Mouse (Mus musculus) left cerebral cortex, postnatal 36 days (tissue): ENCODE results near the gene Wwox. TPM values are rescaled to one million over a fixed set of nuclear protein-coding genes. Genes with fewer than 3 reads are reported as not detected.

ENCODE experiments used
- DNase-seq, 2 experiments: peaks; one replicate each; pipeline ENCODE4 v3.0.0; 2021 to 2022; ENCODE audit warnings: low spot score in 2 of 2, mixed read lengths in 1 of 2
- intact Hi-C: fragments of 180-260 bp; cut with DNase I; formaldehyde crosslinking; loops from one replicate; pipeline ENCODE4 v1.15.1; 2025
- total RNA-seq, 2 experiments: library from RNA; stranded (reverse); gene quantifications; 2 replicates each; pipeline ENCODE4 v1.2.3; 2021

Gene Wwox
- total RNA-seq, 2 experiments from 2014 or later, result 13.3 to 16.5 TPM

DNA sequence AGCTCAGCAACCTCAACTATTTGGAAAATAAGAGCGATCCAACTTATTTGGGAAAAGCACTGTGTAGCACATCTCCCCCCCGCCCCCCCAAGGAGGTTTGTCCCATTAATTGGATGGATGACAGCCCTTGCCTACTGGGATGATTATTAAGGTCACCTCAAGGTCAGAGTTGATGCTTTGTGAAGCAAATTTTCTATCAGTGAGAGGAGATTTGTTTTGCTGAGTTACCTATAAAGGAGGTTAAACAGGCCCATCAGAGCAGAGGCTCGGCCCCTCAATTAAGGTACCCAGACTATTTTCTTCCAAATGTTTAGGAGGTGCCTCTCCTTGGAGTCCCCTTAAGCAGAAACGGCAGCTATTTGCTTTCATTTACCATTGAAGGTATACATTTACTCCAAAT lies 247.0 kb downstream of the Wwox start:
- intact Hi-C loops, result no loop called here
- DNase-seq, result no peak

DNA sequence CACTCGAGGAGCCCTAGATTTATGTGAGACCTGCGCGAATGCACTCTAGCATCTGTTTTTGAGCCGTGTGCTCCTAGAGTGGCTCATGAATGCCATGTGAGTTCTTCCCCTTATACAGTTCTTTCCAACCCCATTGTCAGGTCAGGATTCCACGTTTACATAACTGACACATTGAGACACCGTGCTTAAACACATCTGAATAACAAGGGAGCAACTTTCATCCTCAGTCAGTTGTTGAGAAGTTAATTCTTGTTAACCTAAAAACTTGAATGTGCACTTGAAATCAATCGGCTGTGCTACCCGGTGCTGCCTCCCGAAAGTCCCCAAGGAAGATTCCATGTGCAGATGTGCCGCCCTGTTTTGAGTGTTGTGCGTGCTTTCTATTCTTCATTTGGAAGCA lies 249.3 kb downstream of the Wwox start:
- DNase-seq, result no peak
- intact Hi-C loops, result no loop called here

DNA sequence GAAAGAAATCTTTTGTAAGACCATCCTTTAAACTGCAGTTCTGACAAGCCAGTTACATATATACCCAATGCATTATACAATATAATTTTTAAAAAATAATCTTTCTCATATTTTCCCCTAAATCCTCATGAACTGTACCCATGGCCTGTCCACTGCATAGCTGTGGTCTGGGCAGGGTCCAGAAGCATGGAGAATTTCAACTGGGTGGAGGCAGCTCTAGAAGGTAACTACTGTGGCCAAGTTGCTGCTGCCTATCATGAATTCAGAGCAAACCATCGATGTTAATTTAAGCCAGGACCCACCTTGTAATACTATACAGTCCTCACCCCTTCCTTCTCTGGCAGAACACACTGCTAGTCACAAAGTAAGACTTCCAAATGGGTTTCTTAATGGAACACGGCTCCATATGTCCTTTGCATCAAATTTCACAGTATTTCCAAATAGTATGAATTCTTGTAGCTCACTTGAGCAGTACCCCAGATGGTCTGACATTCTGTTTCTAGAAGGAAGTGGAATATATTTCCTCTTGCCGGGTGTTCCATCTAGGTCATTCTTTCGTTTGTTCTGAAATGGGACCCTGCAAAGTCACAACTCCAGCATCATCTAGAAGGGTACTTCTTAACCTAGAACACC lies 255.2 kb downstream of the Wwox start:
- DNase-seq, result no peak
- intact Hi-C loops, result no loop called here

DNA sequence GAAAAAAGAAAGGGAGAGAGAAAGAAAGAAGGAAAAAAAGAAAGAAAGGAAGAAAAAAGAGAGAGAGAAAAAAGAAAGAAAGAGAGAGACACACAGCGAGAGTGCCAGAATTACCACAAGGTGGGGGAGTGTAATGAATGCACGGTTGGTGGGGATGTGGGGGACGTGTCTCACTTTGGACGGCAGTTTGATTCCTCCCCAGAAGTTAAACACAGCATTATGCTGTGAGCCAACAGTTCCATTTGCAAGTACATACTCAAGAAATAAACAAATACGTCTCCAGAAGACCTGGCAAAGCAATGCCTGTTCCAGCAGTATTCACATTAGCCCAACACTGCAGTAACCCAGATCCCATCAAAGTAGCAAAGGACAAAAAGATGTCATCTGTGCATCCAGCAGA lies 264.1 kb downstream of the Wwox start:
- DNase-seq, result no peak
- intact Hi-C loops, result no loop called here

GRCm38 (mm10) chr8:114707538-114708138 lies 268.2 kb downstream of the Wwox start:
- intact Hi-C loops, result no loop called here
- no peak for DNase-seq

GRCm38 (mm10) chr8:114715318-114716070 lies 276.0 kb downstream of the Wwox start:
- intact Hi-C loops, result no loop called here
- no peak for DNase-seq

- intact Hi-C loops, result no loop called here
- DNase-seq, result no peak
Observed at GRCm38 (mm10) chr8:114716546-114717255, 277.2 kb downstream of the Wwox start.

GRCm38 (mm10) chr8:114718821-114719220 lies 279.4 kb downstream of the Wwox start:
- DNase-seq, result no peak
- intact Hi-C loops, result no loop called here

DNA sequence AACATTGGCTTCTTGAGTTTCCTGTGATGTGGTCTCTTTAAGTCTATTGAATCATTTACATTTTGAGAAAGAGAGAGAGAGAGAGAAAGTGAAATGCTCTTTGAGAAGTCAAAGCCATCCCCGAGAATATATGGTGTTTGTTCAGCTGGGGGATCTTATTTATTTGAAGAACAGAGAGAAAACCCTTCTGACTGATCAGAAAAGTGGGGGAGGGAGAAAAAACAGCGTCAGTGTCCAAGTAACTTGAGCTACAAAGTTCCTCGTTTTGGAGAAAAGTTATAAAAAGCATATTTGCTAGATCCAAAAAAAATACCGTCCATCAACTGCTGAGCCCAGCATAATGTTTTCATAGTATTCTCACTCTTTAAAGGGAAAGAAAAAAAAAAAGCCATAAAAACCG lies 283.2 kb downstream of the Wwox start:
- intact Hi-C loops, result no loop called here

DNA sequence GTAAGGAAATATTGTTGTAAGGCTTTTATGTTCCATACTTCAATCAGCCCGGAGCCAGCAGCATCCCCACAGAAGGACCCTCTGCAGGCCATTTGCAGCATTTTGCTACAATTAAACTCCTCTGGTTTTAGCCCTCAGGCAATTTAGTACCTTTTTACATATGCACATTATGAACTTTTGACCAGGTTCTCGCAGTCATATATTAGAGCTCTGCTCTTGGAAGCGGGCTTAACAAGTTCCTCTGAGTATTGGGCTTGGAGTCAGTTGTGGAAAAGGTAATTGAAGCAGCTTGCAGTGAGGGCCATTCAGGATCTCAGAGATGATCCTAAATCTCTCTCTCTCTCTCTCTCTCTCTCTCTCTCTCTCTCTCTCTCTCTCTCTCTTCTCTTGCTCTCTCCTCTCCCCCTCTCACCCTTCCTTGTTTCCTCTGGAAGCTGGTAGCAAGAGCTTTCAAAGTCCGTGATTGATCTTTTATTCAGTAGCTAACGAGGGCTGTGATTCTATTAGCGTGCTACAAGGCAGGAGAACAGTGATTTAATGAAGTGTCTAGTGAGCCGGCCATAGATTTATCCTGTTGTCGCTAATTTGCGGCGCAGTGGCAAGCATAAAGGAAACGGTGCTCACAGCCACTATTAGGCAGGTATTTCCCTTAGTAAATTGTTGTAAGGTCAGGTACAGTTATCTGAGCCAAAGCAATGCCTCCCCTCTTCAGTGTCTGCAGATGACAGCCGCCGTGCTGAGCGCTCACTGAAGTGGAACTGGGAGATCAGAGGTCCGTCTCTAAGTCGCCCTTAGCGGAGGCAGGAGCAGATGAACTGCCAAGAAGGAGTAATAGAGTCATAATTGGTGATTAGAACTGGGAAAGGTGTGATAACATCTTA lies 292.0 kb downstream of the Wwox start:
- intact Hi-C loops, result no loop called here
- DNase-seq, result no peak

More for the DNA sequence above, 283.2 kb downstream of the Wwox start:
- no peak for DNase-seq

GRCm38 (mm10) chr8:114743185-114743915 lies 303.9 kb downstream of the Wwox start:
- no peak for DNase-seq
- intact Hi-C loops, result no loop called here

DNA sequence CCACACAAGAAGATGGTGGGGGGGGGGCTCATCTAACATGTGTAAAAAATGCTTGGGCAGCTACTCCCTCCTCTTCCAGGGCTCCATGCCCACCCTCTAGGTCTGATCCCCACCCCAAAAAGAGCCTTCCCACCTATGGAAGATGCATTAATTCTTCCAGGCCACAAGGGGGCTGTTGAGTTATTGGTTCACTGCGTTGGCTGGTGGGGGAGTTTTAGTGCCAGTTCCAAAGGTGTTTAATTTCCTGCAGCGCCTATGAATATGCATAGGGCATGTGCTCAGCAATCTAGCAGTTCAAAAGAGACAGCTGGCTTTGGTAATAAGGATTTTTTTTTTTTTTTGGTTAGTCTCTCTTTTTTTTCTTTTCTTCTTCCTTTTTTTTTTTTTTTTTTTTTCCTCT lies 306.9 kb downstream of the Wwox start:
- no peak for DNase-seq
- intact Hi-C loops, result no loop called here

- intact Hi-C loops, result no loop called here
- DNase-seq, result no peak
Observed at GRCm38 (mm10) chr8:114751376-114752135, 312.1 kb downstream of the Wwox start.

DNA sequence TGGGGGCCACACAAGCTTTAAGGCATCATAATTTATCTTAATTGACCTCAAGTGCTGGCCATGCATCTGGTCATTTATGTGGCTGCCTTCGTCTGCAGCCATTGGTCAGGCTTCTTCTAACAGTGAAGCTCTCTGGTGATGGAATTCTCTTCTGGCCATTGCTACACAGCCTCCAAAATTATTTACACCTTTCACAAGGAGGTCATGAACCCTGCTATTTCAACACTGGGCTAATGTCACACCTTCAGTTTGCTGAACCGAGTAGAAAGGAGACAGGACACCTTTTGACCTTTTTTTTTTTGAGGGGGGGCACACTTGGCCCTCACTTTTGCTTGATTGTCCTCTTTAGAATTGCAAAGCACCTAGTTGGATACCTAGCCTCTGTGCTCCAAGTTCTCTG lies 320.2 kb downstream of the Wwox start:
- no peak for DNase-seq
- intact Hi-C loops, result no loop called here

DNA sequence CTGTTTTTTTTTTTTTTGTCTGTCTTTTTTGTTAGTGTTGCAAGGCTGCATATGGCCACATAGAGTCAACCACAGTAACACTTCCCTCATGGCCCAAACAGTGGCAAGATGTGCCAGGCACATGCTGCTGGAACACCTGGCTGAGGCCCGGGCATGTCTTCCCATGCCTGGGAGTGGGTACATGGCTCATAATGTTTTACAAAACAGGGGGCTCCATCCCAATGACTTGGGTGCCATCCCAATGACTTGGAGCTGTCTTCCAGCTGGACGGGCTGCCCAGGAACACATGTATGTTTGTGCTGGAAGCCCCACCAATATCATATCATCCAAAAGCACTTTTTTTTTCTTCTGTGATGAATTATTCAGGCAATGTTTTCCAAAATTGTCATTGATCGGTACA lies 329.1 kb downstream of the Wwox start:
- no peak for DNase-seq
- intact Hi-C loops, result no loop called here

DNA sequence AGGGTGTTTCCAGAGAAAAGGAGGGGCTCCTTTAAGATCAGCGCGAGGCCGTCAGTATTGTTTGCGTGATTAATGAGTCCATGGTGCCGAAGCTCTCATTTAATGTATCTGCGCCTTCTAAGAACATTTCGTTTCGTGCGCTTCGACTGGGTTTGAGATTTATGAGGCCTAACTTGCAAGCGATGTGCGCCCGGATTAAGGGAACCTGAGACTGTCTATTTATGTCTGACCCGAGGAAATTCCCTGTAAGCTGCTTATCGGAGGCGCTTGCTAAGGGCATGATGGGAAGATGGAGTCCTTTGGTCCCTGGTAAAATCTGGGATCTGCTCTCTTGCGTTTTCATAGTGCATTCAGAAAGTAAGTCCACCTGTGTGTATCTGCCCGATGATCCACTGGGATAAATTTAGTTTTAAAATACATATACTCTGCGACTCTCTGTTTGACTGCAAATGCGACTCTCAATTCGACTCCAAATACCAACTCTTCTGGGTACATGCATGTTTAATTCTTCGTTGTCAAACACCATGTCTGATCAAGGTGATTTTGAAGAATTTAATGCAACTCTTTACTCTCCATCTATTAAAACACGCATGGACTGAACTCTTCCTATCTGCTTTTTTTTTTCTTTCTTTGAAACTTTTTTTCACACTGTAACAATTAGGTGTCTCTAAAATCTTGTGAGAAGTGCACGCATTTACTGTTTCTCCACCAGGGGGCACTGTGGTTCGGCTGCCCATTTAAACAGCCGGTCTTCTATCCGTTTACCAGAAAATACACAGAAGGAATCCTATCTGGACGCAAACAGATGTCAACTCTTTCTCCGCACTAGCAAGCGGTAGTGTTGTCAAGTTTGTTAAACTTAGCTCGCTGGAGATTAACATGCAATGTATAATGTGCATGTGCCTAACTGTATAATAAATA lies 331.7 kb downstream of the Wwox start:
- DNase-seq, result peak; percentile 59 to 73
- intact Hi-C loops, result loop anchor here (1.0 to 5.0 kb wide), 3 partner anchors 200 to 1666 kb away; no protein-coding TSS in a partner anchor

GRCm38 (mm10) chr8:114772276-114772849 lies 332.9 kb downstream of the Wwox start:
- no peak for DNase-seq
- intact Hi-C loops, result loop anchor here (5.0 kb wide), 1 partner anchor 1665 kb away; no protein-coding TSS in a partner anchor
